ENCODE assay signal across 15 mouse cellular contexts in the genomic region with DNA sequence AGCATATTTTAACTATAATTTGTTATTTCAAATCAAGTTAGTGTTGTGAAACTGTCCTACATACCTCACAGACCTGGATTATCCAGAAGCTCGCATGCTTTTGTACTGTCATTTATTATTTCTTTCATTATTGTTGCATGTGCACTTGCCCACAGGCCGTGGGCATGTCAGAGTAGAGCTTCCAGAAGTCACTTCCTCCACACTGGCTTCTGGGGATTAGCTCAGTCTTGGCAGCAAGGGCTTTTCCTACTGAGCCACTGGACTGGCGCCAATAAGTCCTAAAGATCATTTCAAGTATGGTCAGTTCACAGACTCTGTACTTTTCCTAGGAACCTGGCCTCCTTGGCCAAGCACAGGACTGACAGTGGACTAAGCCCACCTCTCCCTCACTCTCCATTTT. TPM values are rescaled to one million over a fixed set of nuclear protein-coding genes. Genes with fewer than 3 reads are reported as not detected.
DNase-seq lines count a peak whose midpoint lies in the region; ATAC-seq and TF ChIP-seq lines count a peak whose summit lies in the region.
"Had no signal": no experiment of that assay in that cellular context is flagged by ENCODE, and none has a peak within 500 bp of the region (broad histone marks: within the 10 kb centered on the region; RNA-seq: fewer than 3 reads in every experiment).

No protein-coding gene starts in this region.

- TF ChIP-seq CTCF in kidney, adult 2 months (conservative IDR thresholded peaks at IDR 0.05; ENCODE audit: insufficient read depth, insufficient read length, low read depth, low read length) = no peak

- H3K9ac ChIP-seq in kidney, embryonic 14.5 days (ENCODE audit: low read depth, low read length) = no peak overlapping the region
- H3K9ac ChIP-seq: embryonic facial prominence, embryonic 13.5 days; forebrain, embryonic 15.5 days; limb, embryonic 12.5 days had no signal

- 44% methylated on average over 3 of the region's 3 CpGs for WGBS in kidney, adult 2 months
- WGBS in kidney, embryonic 14.5 days = 71% methylated on average over 3 of the region's 3 CpGs

- H3K4me3 ChIP-seq in kidney, adult 2 months (ENCODE audit: insufficient read depth, low read depth, low read length) = no peak overlapping the region
- H3K4me3 ChIP-seq in kidney, embryonic 14.5 days (ENCODE audit: low read length) = no peak overlapping the region
- H3K4me3 ChIP-seq: embryonic facial prominence, embryonic 13.5 days; forebrain, embryonic 15.5 days; layer of hippocampus, adult 2 months; limb, embryonic 12.5 days had no signal

- peak; percentile 3 to 9 for DNase-seq in cerebellum, adult 18-20 months
- peak; percentile 76 for DNase-seq in kidney, adult 2 months
- peak; percentile 37 to 50 for DNase-seq in cerebellum, postnatal 36 days
- DNase-seq in lung, postnatal 10 days = peak; percentile 14
- no peak for DNase-seq in testis, postnatal 14 days (ENCODE audit: low spot score)
- DNase-seq: spleen, adult 18-20 months; thymus, adult 18-20 months had no signal

- no peaks in the 10 kb centered on the region for H3K9me3 ChIP-seq in kidney, embryonic 14.5 days (ENCODE audit: control insufficient read depth, low read length)
- H3K9me3 ChIP-seq: embryonic facial prominence, embryonic 13.5 days; forebrain, embryonic 15.5 days; limb, embryonic 12.5 days had no signal

- no peaks in the 10 kb centered on the region for H3K27me3 ChIP-seq in kidney, adult 2 months (replicated peaks; ENCODE audit: control insufficient read depth, insufficient read depth, low read length)
- no peaks in the 10 kb centered on the region for H3K27me3 ChIP-seq in kidney, embryonic 14.5 days (ENCODE audit: control insufficient read depth, insufficient read depth, low read length)
- H3K27me3 ChIP-seq: embryonic facial prominence, embryonic 13.5 days; forebrain, embryonic 15.5 days; limb, embryonic 12.5 days had no signal

- no peak for TF ChIP-seq POLR2A in kidney, adult 2 months (IDR thresholded peaks at IDR 0.05; ENCODE audit: low read depth, low read length)

- no peaks in the 10 kb centered on the region for H3K4me1 ChIP-seq in kidney, adult 2 months (ENCODE audit: control insufficient read depth, insufficient read depth, low read length)
- no peaks in the 10 kb centered on the region for H3K4me1 ChIP-seq in kidney, embryonic 14.5 days (ENCODE audit: control insufficient read depth, insufficient read depth, low read length)
- H3K4me1 ChIP-seq: embryonic facial prominence, embryonic 13.5 days; forebrain, embryonic 15.5 days; limb, embryonic 12.5 days had no signal

- H3K4me2 ChIP-seq in kidney, embryonic 14.5 days (replicated peaks; ENCODE audit: low read depth, low read length) = no peak overlapping the region
- H3K4me2 ChIP-seq: embryonic facial prominence, embryonic 13.5 days; forebrain, embryonic 15.5 days; limb, embryonic 12.5 days had no signal

- no peaks in the 10 kb centered on the region for H3K36me3 ChIP-seq in kidney, adult 2 months (ENCODE audit: control insufficient read depth, insufficient read depth, low read length)
- no peaks in the 10 kb centered on the region for H3K36me3 ChIP-seq in kidney, embryonic 14.5 days (ENCODE audit: control insufficient read depth, insufficient read depth, low read length)
- H3K36me3 ChIP-seq: embryonic facial prominence, embryonic 13.5 days; forebrain, embryonic 15.5 days; limb, embryonic 12.5 days had no signal

- ATAC-seq in cerebellum, adult (ENCODE audit: insufficient number of reproducible peaks, low FRiP score, low TSS enrichment) = no peak
- ATAC-seq in kidney, embryonic 14.5 days (ENCODE audit: low FRiP score, low TSS enrichment) = no peak
- no peak for ATAC-seq in frontal cortex, adult (ENCODE audit: low TSS enrichment)
- ATAC-seq: forebrain, embryonic 15.5 days had no signal

- no peak overlapping the region for H3K27ac ChIP-seq in kidney, adult 2 months (ENCODE audit: insufficient read depth, low read depth, low read length)
- no peak overlapping the region for H3K27ac ChIP-seq in kidney, embryonic 14.5 days (ENCODE audit: low read depth, low read length)
- H3K27ac ChIP-seq: embryonic facial prominence, embryonic 13.5 days; forebrain, embryonic 15.5 days; layer of hippocampus, adult 2 months; limb, embryonic 12.5 days; macrophage had no signal

RNA-seq across cellular contexts. Expression of a gene that starts 25.1 kb away (rescaled TPM):
- 14.6 and 17.1 TPM in 2 replicates for polyA plus RNA-seq in kidney, adult 2 months (2012; rRNA removed)
- 25.6 and 46.4 TPM in 2 replicates for polyA plus RNA-seq in kidney, embryonic 14.5 days (2014; fragmentation: Nextera tagmentation; extraction: Ambion mirVana)
